ENCODE assay signal across 43 mouse cellular contexts in the genomic region with DNA sequence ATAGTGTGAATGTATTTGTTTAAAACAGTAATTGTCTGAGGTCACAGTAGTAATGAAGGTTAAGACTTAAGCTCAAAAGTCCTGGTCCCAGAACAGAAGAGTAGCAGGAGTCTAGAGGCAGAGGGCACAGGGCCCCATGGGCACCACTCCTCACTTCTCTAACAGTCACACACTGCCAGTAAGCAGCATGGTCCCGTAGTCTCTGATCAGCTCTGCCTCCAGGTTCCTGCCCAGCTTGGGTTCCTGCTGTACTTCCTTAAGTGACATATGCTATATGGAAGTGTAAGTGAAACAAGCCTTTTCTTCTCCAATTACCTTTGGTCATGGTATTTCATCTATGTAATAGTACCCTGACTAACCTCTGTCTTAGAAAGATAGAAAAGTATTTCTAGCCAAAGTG. TPM values are rescaled to one million over a fixed set of nuclear protein-coding genes. Genes with fewer than 3 reads are reported as not detected.
"Had no signal": no experiment of that assay in that cellular context is flagged by ENCODE, and none has a peak within 500 bp of the region (broad histone marks: within the 10 kb centered on the region; RNA-seq: fewer than 3 reads in every experiment).

No protein-coding gene starts in this region.

- DNase-seq: left cerebral cortex, postnatal 4 days; liver; liver, embryonic 13.5 days; liver, postnatal 0 days; lung, adult 18-20 months; lung, adult 2 months; lung, embryonic 14.5 days; lung, postnatal 10 days; lung, postnatal 14 days; lung, postnatal 36 days; lung, postnatal 4 days; midbrain, embryonic 14.5 days had no signal

- ATAC-seq: liver, embryonic 12.5 days; liver, postnatal 0 days; lung, postnatal 0 days; midbrain, embryonic 13.5 days; midbrain, embryonic 15.5 days; midbrain, embryonic 16.5 days had no signal

RNA-seq across cellular contexts. Expression of a gene that starts 14.8 kb away (rescaled TPM):
- total RNA-seq: left cerebral cortex, adult 8-10 months; left cerebral cortex, postnatal 10 days; left cerebral cortex, postnatal 14 days; left cerebral cortex, postnatal 25 days; left cerebral cortex, postnatal 36 days; left cerebral cortex, postnatal 4 days; liver, adult 2 months; megakaryocyte-erythroid progenitor cell, adult 5-6 weeks; midbrain, postnatal 0 days; monocyte, adult 5-6 weeks had no signal
- polyA plus RNA-seq: limb, embryonic 10.5 days; limb, embryonic 11.5 days; limb, embryonic 12.5 days; limb, embryonic 13.5 days; limb, embryonic 14.5 days; limb, embryonic 15.5 days; liver, adult 2 months; liver, embryonic 11.5 days; liver, embryonic 12.5 days; liver, embryonic 13.5 days; liver, embryonic 14.5 days; liver, embryonic 15.5 days; liver, embryonic 16.5 days; liver, postnatal 0 days; lung, embryonic 14.5 days; macrophage; midbrain, embryonic 10.5 days; midbrain, embryonic 11.5 days; midbrain, embryonic 12.5 days; midbrain, embryonic 13.5 days; midbrain, embryonic 14.5 days; midbrain, embryonic 15.5 days; midbrain, embryonic 16.5 days; midbrain, postnatal 0 days; myocyte; neural tube, embryonic 11.5 days; neural tube, embryonic 12.5 days had no signal
